Mouse (Mus musculus) frontal cortex, postnatal 10 days (tissue): ENCODE measurements around the gene Mdm2.
A peak's percentile ranks its signal among the peaks of the same experiment; 100 is the strongest.

Experiments
- DNase-seq, 2 experiments: peaks; one replicate each; pipeline ENCODE4 v3.0.0; 2022; ENCODE audit warnings: low spot score in 2 of 2, mixed read lengths in 1 of 2

The Mdm2 gene

DNA sequence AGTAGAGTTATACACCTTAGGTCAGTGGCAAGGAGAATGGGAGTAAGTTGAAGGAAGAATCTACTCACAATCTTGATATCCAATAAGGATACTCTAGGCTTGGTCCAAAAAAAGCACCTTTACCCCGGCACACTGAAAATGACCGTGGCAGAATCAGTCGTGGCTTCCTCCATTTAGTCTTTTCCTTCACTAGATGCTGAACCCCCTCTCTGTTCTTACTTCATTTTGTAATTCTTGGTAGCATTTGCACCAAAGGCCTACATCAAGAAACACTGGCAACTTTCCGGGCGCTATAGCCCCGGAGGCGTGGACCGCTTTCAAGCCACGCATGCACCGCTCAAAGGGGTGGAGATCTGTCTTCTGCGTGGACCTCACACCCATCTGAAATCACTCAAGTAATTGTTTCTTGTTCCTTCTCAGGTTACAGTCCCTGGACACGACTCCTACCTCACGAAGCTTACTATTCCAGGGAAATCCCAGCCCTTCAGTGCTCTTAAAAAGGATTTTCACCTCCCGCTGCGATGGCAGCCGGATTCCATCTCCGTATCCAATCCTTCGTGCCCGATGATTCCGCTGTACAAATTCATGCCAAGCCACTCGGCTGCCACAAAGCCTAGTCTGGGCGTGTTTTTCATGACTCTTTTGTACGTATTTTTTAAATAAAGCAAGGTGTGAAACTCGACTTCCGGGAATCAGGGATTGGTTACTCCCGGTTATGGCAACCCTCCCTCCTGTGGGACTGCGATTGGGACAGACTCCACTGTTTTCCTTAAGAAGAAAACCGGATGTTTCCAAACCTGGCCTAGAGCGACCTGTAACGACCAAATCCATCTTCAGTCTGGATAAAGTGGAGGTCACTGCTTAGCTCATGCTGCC is 27.5 kb downstream of the Mdm2 start:
- no peak for DNase-seq

GRCm38 (mm10) chr10:117681999-117682857 is 28.3 kb downstream of the Mdm2 start:
- peak in 1 of 2 experiments; percentile 29 for DNase-seq

DNA sequence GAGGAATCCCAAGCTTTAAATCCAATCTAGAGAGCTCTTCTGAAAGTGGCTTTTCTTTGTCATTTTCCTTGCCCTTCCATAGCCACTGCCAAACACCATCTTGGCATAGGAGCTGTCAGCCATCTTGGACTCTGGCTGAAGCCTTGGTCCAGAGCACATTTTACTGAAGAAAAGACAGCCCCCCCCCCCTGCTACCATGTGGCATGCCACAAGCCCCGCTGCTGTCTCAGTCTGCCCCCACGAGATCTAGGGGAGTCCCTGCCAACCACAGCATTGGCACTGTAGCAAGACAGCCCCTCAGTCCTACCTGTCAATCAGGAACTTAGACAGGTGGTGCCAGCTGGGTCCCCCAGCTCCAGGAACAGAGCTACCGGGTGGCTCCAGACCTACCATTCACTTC is 29.0 kb downstream of the Mdm2 start:
- DNase-seq, result no peak

DNA sequence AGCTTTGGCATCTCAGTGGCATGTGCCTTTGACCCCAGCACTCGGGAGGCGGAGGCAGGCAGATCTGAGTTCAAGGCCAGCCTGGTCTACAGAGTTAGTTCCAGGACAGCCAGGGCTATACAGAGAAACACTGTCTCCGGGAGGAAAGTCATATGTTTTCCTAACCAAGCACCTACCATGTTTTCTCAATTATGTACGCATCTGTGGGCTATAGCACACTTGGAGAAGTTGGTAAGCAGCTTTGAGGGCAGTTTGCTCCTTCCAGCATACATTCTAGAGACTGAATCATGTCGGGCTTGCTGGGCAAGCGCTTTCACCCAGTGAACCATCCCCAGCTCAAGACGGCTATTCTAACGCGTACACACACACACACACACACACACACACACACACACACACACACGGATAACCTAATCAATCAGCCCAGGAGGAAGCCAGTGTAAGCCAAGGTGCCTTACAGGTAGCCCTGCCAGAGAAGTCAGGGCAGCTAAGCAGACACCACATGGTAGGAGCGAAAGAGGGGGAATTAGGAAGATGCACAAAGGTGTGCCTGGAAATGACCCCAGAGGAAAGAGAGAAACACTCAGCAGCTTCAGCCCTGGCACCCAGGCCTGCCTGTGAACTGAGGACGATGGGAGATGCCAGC is 29.6 kb downstream of the Mdm2 start:
- no peak for DNase-seq

GRCm38 (mm10) chr10:117679963-117680473 is 30.5 kb downstream of the Mdm2 start:
- DNase-seq, result no peak

DNA sequence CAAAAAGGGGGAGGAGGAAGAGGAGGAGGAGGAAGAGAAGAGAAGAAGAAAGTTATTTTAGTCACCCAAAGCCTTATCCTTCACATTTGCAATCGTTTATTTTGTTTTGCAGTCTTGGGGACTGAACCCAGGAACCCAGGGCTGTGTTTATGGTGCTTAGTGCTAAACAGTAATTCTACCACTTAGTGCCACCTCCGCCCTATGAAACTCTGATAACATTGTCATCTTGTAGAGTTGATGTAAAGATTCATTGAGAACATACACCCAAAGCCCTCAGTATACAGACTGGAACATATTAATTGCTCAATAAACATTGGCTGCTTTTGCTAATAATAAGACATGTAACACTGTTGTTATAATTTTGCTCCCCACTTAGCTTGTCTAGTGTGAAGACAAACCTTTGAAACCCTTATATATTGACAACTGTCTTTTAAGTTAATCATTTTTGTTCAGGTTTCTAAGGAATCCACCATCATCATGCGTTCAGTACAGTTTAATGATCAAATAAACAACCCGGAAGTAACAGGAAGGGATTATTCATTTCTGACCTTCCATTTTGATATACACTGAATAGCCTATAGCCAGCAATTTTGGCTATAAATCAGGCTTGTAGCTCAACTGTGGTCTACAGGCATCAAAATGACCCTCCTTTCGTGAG is 31.4 kb downstream of the Mdm2 start:
- DNase-seq, result no peak

GRCm38 (mm10) chr10:117678357-117678756 is 32.2 kb downstream of the Mdm2 start:
- DNase-seq, result no peak

DNA sequence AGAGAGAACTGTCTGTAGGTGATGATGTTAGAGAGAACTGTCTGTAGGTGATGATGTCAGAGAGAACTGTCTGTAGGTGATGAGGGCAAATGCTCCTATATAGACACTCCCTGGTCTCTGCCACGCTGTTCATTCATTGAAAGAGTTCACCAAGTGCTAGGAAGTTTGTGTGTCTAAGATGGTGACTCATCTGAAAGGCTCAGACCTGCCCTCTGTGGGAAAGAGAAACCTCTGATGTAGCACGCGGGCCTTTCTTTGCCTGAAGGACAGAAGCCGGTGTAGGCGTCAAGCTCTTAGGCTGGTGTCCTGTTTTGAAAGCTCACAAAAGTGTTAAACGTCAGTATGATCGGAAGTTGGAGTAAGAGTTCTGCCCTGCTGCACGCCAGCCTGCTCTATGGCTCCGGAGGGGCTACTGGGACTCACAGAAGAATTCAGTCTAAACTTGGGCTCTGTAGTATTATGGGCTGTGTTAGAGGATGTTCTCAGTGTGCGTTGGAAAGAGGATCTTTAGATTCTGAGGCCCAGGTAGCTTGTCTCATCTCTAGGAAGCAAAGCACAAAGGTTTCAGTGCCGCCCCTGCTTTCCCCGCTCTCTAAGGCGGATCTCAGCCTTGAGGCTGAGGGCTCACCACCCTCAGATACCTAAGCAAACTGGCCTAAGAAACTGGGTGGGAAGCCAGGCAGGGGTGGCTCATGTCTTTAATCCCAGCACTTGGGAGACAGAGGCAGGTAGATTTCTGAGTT is 32.9 kb downstream of the Mdm2 start:
- DNase-seq, result no peak

DNA sequence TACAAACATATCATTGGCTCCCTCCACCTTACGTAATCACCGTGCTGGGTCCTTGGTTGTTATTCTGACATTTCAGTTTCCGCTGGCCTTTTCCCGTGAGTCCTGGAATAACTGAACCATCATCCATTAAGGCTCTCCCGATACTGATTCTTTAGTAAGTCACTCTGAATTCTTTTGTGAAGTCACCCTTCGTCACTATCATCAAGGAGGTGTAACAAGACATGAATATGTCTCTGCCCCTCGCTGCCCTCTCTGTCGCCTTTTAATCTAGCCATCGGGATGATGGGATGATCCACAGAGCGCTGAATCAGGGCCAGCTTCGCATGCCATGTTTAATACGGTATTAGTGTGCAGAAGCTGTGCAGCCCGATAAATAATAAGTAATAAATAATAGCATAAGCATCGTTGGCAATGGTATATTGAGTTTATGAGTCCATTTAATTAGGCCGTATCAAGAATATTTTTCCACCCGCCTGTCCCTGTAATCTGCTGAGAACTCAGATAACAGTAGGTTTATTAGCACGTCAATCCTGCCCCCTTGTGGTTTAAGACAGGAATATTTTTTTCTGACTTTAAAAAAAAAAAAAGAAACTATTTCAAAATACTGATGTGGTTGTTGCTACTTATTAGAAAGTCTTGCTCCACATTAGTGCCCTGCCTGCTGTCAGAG is 33.8 kb downstream of the Mdm2 start:
- no peak for DNase-seq

GRCm38 (mm10) chr10:117676036-117676643 is 34.4 kb downstream of the Mdm2 start:
- DNase-seq, result peak; percentile 35 to 44

- peak; percentile 80 to 91 for DNase-seq
These were observed 35.2 kb downstream of the Mdm2 start for GRCm38 (mm10) chr10:117675096-117676035.

DNA sequence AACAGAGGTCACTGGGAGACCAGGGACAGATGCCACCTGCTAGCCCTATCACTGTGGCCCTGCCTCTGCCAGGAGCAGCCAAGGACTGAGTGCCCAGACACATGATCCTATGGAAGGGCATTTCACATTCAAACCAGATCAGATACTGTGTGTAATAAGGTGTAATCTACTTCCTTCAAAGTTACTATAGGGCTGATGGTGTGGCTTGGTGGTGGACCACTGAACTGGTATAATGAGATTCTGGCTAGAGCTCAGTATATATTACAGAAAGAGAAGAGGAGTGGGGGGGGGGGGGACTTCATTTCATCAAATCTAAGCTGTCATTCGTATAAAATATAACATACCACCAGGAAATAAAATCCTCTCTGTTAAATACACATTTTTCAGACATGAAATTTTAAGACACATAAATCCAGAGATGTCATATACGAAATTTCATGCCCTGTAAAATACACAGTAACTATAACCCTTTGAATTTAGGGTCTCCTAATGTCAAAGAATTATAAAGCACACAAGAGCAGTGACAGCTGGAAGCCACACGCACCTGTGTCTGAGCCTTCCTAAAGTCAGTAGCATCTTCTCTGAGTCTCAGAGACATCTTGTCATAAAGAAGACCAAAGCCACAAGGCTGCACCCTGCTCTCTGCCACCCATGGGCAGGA is 36.1 kb downstream of the Mdm2 start:
- DNase-seq, result no peak

GRCm38 (mm10) chr10:117673913-117674312 is 36.6 kb downstream of the Mdm2 start:
- no peak for DNase-seq

GRCm38 (mm10) chr10:117672693-117673092 is 37.9 kb downstream of the Mdm2 start:
- DNase-seq, result peak in 1 of 2 experiments; percentile 22

DNA sequence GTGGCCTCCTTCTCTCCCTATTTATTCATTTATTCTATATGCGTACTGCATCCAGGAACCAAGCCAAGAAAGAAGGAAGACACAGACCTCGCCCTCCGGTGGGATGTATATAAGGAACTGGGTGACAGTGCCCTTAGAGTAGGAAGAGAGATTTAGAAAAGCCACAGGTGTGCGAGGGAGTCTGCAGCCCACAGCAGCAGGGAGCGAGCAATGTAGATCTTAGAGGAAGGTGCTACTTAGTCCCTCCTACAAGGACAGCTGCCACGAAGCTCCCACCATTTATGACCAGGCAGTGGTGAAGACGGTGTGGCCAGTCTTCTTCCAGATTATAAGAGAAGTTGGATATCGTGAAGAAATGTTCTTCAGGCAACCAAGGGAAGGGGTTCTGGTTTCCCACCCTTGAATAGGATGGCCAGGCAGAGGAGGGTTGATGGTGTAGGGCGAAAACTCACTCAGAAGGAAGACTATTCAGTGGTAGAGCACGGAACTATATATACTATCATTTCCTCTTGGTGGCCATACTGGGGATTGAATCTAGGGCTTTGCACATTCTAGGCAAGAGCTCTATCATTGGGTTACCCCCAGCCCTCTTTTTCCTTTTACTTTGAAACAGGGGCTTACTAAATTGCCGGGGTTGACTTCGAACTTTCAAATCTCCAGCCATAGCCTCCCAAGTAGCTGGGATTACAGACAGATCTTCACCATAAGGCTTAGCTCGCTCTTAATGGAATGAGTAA is 38.5 kb downstream of the Mdm2 start:
- DNase-seq, result no peak

GRCm38 (mm10) chr10:117671266-117671665 is 39.3 kb downstream of the Mdm2 start:
- DNase-seq, result no peak

DNA sequence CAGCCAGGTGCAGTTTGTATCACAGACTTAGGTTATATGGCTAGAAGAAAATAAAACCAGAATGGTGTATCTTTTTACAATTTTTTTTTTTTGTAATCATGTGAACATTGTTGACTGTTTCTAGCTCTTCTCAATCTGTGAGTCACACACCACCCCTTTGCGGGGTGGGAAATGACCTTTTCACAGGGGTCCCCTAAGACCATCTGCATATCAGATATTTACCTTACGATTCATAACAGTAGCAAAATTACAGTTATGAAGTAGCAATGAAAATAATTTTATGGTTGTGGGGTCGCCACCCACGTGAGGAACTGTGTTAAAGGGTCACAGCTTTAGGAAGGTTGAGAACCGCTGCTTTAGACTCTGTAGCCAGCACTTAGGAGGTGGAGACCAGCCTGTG is 39.8 kb downstream of the Mdm2 start:
- no peak for DNase-seq
